Mouse (Mus musculus): Measurements from ENCODE around the gene Lekr1. TPM values are rescaled to one million over a fixed set of nuclear protein-coding genes. Genes with fewer than 3 reads are reported as not detected.

The Lekr1 gene
- polyA plus RNA-seq, 1 experiment from 2014 or later = 9.2 TPM

DNA sequence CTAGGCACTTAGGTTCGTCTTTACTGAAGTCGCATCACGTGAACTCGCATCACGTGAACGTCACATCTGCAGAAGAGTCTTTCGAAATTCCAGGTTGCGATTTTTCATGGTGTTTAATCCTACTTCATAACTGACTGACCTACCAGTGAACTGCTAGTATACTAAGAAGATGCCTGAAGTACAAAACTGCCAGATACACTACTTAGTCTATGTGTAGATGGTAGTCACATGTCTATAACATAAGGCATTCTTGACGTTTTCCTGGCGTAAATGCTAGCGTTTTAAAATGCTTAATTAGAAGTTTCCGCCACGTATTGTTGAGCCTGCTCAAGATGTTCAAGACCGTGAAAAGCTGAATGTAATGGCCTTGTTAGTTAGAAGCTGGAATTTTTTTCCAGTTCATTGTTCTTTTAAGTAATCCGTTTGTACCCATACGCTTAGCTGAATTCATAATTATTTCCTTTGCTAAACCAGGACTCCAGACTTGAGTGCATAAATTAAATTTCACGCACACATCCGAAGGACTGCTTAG is 7.9 kb upstream of the Lekr1 start:
- H3K4me3 ChIP-seq (ENCODE audit: control insufficient read depth in 1 of 2, insufficient read depth in 1 of 2, low read depth in 1 of 2, low read length in 2 of 2) = peak overlapping the region in 1 of 2 experiments; percentile 55; a peak in 2 of 4 replicates
- H3K9me3 ChIP-seq (ENCODE audit: control insufficient read depth, low read length) = no peaks in the 10 kb centered on the region
- 17% methylated on average over 18 of the region's 18 CpGs for WGBS
- no peaks in the 10 kb centered on the region; the same call in 1 of the 2 replicates for H3K27me3 ChIP-seq (ENCODE audit: control insufficient read depth, insufficient read depth, low read length)
- H3K4me1 ChIP-seq (ENCODE audit: control insufficient read depth in 2 of 2, insufficient read depth in 2 of 2, low read length in 2 of 2) = no peaks in the 10 kb centered on the region
- H3K4me2 ChIP-seq (ENCODE audit: low read length) = peak overlapping the region; percentile 83
- H3K27ac ChIP-seq (replicated peaks in 1 of 2; ENCODE audit: control insufficient read depth in 1 of 2, insufficient read depth in 1 of 2, low read depth in 2 of 2, low read length in 2 of 2) = peak overlapping the region in 1 of 2 experiments; percentile 83; a peak in 1 of 4 replicates
- H3K36me3 ChIP-seq (ENCODE audit: control insufficient read depth, insufficient read depth, low read length) = no peaks in the 10 kb centered on the region
- peak overlapping the region; percentile 77 for H3K9ac ChIP-seq (ENCODE audit: low read length)
- no peak for ATAC-seq (ENCODE audit: insufficient number of reproducible peaks, insufficient read depth, low FRiP score, low read depth)

DNA sequence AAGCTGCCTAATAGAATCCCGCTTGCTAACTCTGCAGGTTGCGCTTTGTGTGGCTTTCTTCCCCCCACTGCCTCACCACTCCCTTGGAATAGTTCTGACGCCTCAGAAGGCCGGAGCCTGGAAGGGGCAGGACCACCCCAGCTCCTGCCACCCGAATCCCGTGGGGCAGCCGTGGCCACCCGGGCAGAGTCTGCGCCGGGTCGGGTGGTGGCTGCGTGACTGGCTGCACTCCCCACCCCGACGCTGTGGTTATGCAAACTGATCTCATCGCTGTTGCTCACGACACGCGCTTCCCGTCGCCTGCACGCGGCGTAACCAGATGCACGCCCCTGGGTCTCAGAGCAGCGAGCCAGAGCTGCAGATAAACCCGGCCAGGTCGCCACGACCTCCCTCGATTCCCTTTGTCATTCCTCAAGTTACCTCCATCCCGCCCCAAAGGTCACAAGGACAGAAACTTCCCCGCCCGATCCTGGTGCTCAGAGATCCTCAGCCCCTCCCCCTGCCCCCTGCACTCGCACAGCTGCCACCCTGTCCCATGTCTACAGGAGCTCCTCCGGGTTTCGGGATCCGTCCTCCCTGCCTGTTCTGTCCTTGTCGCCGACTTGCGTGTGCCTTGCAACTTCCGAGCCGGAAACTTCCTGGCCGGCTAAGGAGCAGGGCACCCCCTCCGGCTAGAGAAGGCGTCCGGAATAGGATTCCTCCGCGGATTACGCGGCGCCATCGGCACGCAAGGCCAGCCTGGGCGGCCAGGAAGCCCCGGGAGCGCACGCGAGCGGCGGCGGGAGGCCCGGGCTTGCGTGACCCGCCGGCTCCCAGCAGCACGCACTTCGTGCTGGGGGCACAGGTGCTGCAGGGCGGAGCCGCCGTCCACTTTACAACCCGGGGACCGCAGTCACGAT is 7.1 kb upstream of the Lekr1 start:
- no peaks in the 10 kb centered on the region for H3K9me3 ChIP-seq (ENCODE audit: control insufficient read depth, low read length)
- peak overlapping the region; percentile 77 for H3K9ac ChIP-seq (ENCODE audit: low read length)
- peak overlapping the region; percentile 55 to 60 for H3K4me3 ChIP-seq (ENCODE audit: control insufficient read depth in 1 of 2, insufficient read depth in 1 of 2, low read depth in 1 of 2, low read length in 2 of 2)
- peak overlapping the region; percentile 74 to 83 for H3K27ac ChIP-seq (replicated peaks in 1 of 2; ENCODE audit: control insufficient read depth in 1 of 2, insufficient read depth in 1 of 2, low read depth in 2 of 2, low read length in 2 of 2)
- no peaks in the 10 kb centered on the region for H3K4me1 ChIP-seq (ENCODE audit: control insufficient read depth in 2 of 2, insufficient read depth in 2 of 2, low read length in 2 of 2)
- no peaks in the 10 kb centered on the region; the same call in 1 of the 2 replicates for H3K27me3 ChIP-seq (ENCODE audit: control insufficient read depth, insufficient read depth, low read length)
- no peaks in the 10 kb centered on the region for H3K36me3 ChIP-seq (ENCODE audit: control insufficient read depth, insufficient read depth, low read length)
- ATAC-seq (ENCODE audit: insufficient number of reproducible peaks, insufficient read depth, low FRiP score, low read depth) = peak; percentile 86
- under 1% methylated on average over 72 of the region's 72 CpGs for WGBS
- peak overlapping the region; percentile 83 for H3K4me2 ChIP-seq (ENCODE audit: low read length)

DNA sequence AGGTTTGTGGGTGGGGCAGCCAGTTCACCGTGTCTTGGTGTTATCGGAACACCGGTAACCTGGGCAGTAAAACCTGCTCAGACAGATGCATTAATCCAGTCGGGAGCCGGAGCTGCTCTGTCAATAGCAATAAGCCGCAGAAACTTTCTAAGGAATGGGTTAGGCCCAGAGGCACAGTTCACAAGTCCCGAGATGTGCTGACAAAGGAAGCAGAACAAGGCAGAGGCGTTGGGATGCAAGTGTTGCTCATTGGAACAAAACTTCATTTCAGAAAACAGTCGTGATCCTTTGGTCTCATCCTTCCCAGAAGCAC is 6.5 kb upstream of the Lekr1 start:
- 3% methylated on average over 9 of the region's 9 CpGs for WGBS
- Histone ChIP-seq H3K9me3 (ENCODE audit: control insufficient read depth, low read length) (no peaks in the 10 kb centered on the region), H3K27ac (replicated peaks in 1 of 2; ENCODE audit: control insufficient read depth in 1 of 2, insufficient read depth in 1 of 2, low read depth in 2 of 2, low read length in 2 of 2) (peak overlapping the region; percentile 74 to 83), H3K27me3 (ENCODE audit: control insufficient read depth, insufficient read depth, low read length) (no peaks in the 10 kb centered on the region; the same call in 1 of the 2 replicates), H3K4me2 (ENCODE audit: low read length) (peak overlapping the region; percentile 83), H3K4me3 (ENCODE audit: control insufficient read depth in 1 of 2, insufficient read depth in 1 of 2, low read depth in 1 of 2, low read length in 2 of 2) (peak overlapping the region; percentile 55 to 60), H3K9ac (ENCODE audit: low read length) (peak overlapping the region; percentile 77), H3K36me3 (ENCODE audit: control insufficient read depth, insufficient read depth, low read length) (no peaks in the 10 kb centered on the region), H3K4me1 (ENCODE audit: control insufficient read depth in 2 of 2, insufficient read depth in 2 of 2, low read length in 2 of 2) (no peaks in the 10 kb centered on the region)
- ATAC-seq (ENCODE audit: insufficient number of reproducible peaks, insufficient read depth, low FRiP score, low read depth) = no peak

DNA sequence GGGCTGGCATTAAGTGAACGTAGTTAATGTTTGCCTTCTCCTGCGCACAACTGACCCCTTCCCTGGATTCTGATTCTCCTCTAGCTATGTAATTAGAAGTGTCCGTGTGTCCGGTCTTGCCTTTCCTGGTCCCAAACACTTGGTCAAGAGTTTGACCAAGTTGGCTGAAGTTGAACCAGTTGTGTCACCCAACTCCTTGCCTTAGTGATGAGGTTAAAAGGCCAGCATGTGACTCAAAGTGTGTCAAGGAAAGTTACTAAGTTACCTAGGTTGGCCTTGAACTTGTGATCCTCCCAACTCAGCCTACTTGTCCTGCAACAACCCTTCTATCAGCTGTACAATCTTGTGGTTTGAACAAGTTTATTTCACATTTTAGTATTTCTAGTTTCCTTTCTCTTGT is 5.7 kb upstream of the Lekr1 start:
- Histone ChIP-seq H3K27me3 (ENCODE audit: control insufficient read depth, insufficient read depth, low read length) (no peaks in the 10 kb centered on the region; the same call in 1 of the 2 replicates), H3K4me2 (ENCODE audit: low read length) (no peak overlapping the region), H3K27ac (replicated peaks in 1 of 2; ENCODE audit: control insufficient read depth in 1 of 2, insufficient read depth in 1 of 2, low read depth in 2 of 2, low read length in 2 of 2) (no peak overlapping the region), H3K9ac (ENCODE audit: low read length) (no peak overlapping the region), H3K36me3 (ENCODE audit: control insufficient read depth, insufficient read depth, low read length) (no peaks in the 10 kb centered on the region), H3K9me3 (ENCODE audit: control insufficient read depth, low read length) (no peaks in the 10 kb centered on the region), H3K4me3 (ENCODE audit: control insufficient read depth in 1 of 2, insufficient read depth in 1 of 2, low read depth in 1 of 2, low read length in 2 of 2) (no peak overlapping the region), H3K4me1 (ENCODE audit: control insufficient read depth in 2 of 2, insufficient read depth in 2 of 2, low read length in 2 of 2) (no peaks in the 10 kb centered on the region)
- WGBS = 96% methylated on average over 4 of the region's 4 CpGs
- ATAC-seq (ENCODE audit: insufficient number of reproducible peaks, insufficient read depth, low FRiP score, low read depth) = no peak

DNA sequence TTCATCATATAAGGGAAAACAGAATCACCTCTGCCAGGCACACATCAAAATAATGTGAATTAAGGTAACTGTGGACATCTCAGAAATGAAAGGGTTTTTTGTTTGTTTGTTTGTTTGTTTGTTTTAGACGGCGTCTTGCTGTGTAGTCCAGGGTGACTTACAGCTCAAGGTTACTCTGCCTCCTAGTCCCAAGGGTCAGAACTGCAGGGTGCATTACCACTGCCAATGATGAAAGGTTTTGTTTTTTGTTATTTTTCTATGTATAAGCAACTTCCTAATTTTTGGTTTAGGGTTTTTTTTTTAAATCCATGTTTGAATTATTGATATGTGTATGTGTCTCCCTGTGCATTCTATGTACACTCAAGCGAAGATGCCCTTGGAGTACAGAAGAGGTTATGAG is 4.3 kb upstream of the Lekr1 start:
- ATAC-seq (ENCODE audit: insufficient number of reproducible peaks, insufficient read depth, low FRiP score, low read depth) = no peak
- no peak overlapping the region for H3K4me2 ChIP-seq (ENCODE audit: low read length)
- WGBS = 66% methylated on average over 3 of the region's 3 CpGs
- H3K4me1 ChIP-seq (ENCODE audit: control insufficient read depth in 2 of 2, insufficient read depth in 2 of 2, low read length in 2 of 2) = peaks cover 0 to 3% of the 10 kb centered on the region in 2 experiments; a peak in 1 of 4 replicates
- H3K9ac ChIP-seq (ENCODE audit: low read length) = no peak overlapping the region
- H3K27me3 ChIP-seq (ENCODE audit: control insufficient read depth, insufficient read depth, low read length) = no peaks in the 10 kb centered on the region
- no peak overlapping the region for H3K27ac ChIP-seq (replicated peaks in 1 of 2; ENCODE audit: control insufficient read depth in 1 of 2, insufficient read depth in 1 of 2, low read depth in 2 of 2, low read length in 2 of 2)
- H3K36me3 ChIP-seq (ENCODE audit: control insufficient read depth, insufficient read depth, low read length) = no peaks in the 10 kb centered on the region
- H3K4me3 ChIP-seq (ENCODE audit: control insufficient read depth in 1 of 2, insufficient read depth in 1 of 2, low read depth in 1 of 2, low read length in 2 of 2) = no peak overlapping the region
- no peaks in the 10 kb centered on the region for H3K9me3 ChIP-seq (ENCODE audit: control insufficient read depth, low read length)

DNA sequence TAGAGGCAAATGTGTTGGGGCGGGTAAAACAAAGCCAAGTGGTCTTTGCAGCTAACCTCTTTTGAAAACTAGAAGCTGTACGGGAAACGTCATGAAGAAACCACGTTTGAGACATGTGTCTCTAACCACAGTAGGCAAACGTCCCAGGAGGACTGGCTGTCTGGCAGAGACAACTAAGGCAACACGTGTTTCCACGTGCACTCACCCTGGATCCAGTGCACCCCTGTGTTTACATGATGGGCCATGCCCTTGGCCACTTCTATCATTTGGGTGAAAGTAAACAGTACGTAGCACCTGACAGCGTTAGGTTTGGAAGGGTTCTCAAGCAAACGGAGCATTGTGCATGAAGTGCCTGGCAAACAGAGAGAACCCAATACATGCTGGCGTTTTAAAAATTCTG is 2.9 kb upstream of the Lekr1 start:
- no peaks in the 10 kb centered on the region for H3K36me3 ChIP-seq (ENCODE audit: control insufficient read depth, insufficient read depth, low read length)
- no peak overlapping the region for H3K9ac ChIP-seq (ENCODE audit: low read length)
- no peaks in the 10 kb centered on the region for H3K9me3 ChIP-seq (ENCODE audit: control insufficient read depth, low read length)
- H3K27me3 ChIP-seq (ENCODE audit: control insufficient read depth, insufficient read depth, low read length) = no peaks in the 10 kb centered on the region
- no peak for ATAC-seq (ENCODE audit: insufficient number of reproducible peaks, insufficient read depth, low FRiP score, low read depth)
- no peak overlapping the region for H3K27ac ChIP-seq (replicated peaks in 1 of 2; ENCODE audit: control insufficient read depth in 1 of 2, insufficient read depth in 1 of 2, low read depth in 2 of 2, low read length in 2 of 2)
- H3K4me3 ChIP-seq (ENCODE audit: control insufficient read depth in 1 of 2, insufficient read depth in 1 of 2, low read depth in 1 of 2, low read length in 2 of 2) = no peak overlapping the region
- no peak overlapping the region for H3K4me2 ChIP-seq (ENCODE audit: low read length)
- H3K4me1 ChIP-seq (ENCODE audit: control insufficient read depth in 2 of 2, insufficient read depth in 2 of 2, low read length in 2 of 2) = peaks cover 0 to 3% of the 10 kb centered on the region in 2 experiments; a peak in 1 of 4 replicates
- WGBS = 67% methylated on average over 11 of the region's 11 CpGs

DNA sequence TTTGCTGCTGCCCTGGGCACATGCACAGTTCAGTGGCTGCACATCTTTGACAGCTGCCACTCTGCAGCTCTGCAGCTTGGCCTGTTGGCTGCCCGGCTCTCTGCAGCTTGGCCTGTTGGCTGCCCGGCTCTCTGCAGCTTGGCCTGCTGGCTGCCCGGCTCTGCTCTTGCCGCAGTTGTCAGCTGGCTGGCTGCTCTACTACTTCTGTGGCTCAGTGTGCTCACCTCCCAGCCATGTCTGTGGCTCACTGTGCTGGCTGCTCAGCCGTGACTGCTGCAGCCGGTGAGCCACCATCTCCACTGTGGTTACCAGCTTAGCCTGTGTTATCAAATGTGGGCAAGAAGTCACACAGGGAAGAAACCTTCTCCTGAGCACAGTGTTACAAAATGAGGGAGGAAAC is 4.2 kb downstream of the Lekr1 start:
- Histone ChIP-seq H3K27me3 (ENCODE audit: control insufficient read depth, insufficient read depth, low read length) (no peaks in the 10 kb centered on the region), H3K9ac (ENCODE audit: low read length) (no peak overlapping the region), H3K9me3 (ENCODE audit: control insufficient read depth, low read length) (no peaks in the 10 kb centered on the region), H3K27ac (replicated peaks in 1 of 2; ENCODE audit: control insufficient read depth in 1 of 2, insufficient read depth in 1 of 2, low read depth in 2 of 2, low read length in 2 of 2) (no peak overlapping the region), H3K4me1 (ENCODE audit: control insufficient read depth in 2 of 2, insufficient read depth in 2 of 2, low read length in 2 of 2) (peaks cover 3 to 9% of the 10 kb centered on the region in 2 experiments; a peak in 2 of 4 replicates), H3K4me3 (ENCODE audit: control insufficient read depth in 1 of 2, insufficient read depth in 1 of 2, low read depth in 1 of 2, low read length in 2 of 2) (no peak overlapping the region), H3K4me2 (ENCODE audit: low read length) (no peak overlapping the region), H3K36me3 (ENCODE audit: control insufficient read depth, insufficient read depth, low read length) (no peaks in the 10 kb centered on the region)
- no peak for ATAC-seq (ENCODE audit: insufficient number of reproducible peaks, insufficient read depth, low FRiP score, low read depth)
- WGBS = 70% methylated on average over 6 of the region's 6 CpGs

Data from heart, embryonic 14.5 days (tissue).